Mouse (Mus musculus): ENCODE data around the gene Ltbp2. TPM values are rescaled to one million over a fixed set of nuclear protein-coding genes. Genes with fewer than 3 reads are reported as not detected.

Gene Ltbp2
- polyA plus RNA-seq, 1 experiment from 2014 or later, result 0.10 TPM

DNA sequence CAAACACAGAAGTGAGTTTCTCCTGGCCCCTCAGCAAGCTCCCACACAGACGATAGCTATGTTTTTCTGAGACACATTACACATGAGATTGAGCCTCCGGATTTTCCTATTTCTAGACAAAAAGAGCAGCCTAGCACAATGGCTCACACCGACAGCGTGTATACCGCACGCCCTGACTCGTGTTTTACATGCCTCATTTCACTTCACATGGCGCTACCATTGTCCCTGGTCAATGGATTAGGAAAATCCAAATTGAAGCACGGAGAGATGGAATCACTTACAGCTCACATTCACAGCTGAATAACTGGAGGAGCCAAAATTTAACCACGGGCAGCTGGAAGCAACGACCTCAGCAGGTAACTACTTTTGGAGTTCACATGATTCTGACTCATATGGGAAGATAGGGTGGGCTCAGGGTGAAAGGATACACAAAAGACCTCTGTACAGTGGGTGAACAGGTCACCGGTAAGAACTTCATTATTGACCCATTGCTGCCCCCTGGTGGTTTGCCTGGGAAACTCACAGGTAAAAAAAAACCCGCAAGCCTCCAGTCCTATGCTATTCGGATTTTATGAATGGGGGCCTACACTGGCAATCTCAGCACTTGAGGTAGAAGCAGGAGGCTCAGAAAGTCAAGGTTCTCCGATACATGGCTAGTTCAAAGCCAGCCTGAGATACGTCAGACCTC is 121.2 kb downstream of the Ltbp2 start:
- Histone ChIP-seq H3K27ac (no peak overlapping the region), H3K4me3 (replicated peaks) (no peak overlapping the region), H3K9ac (no peak overlapping the region), H3K36me3 (peaks cover 35% of the 10 kb centered on the region), H3K9me3 (replicated peaks) (no peaks in the 10 kb centered on the region), H3K27me3 (no peaks in the 10 kb centered on the region), H3K4me1 (replicated peaks) (0 out of 2 replicates have a peak, but pooled peaks cover 3% of the 10 kb centered on the region), H3K4me2 (no peak overlapping the region)
- DNase-seq (peak; percentile 44), ATAC-seq (ENCODE audit: low read depth) (no peak)
- 60% methylated on average over 16 of the region's 16 CpGs for WGBS (ENCODE audit: insufficient replicate concordance)

DNA sequence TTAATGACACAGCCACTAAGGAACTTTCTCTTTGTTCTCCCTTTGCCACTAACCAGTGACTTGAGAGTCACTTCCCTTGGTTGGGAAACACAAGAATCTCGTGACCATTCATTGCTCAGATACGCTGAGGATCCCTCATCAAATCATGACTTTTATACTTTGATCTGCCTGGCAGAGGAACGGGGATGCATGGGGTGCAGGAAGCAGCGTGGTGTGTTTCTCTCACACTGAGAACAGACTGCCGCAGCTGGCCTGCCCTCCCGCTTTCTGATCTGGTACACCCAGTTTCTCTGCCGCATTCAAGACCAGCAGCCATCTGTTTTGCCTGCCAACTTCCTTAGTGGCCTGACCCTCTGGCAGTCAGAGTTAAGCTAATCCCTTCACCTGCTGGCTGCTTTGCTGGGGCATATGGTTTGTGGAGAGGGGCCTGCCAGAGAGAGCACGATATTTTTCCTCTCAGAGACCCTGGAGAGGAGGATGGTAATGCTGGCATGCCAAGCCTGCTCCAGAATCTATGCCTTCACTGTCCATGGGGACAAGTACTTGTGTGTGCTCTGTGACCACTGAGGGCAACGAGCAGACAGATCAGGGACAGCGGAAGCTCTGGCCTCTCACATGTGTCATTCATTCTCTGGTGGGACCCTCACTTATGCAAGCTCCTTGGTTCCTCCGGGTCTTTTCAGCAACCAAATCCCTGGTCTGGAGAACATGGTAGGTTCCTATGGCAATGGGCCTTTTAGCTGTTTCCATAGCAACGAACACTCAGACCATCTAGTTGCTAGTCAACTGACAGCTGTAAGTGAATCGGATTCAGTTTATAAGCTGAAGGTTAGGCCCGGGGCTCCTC is 124.0 kb downstream of the Ltbp2 start:
- WGBS (ENCODE audit: insufficient replicate concordance), result 47% methylated on average over 14 of the region's 14 CpGs
- ATAC-seq (ENCODE audit: low read depth), result no peak
- no peak overlapping the region for H3K27ac ChIP-seq

GRCm38 (mm10) chr12:84750661-84751060 is 125.7 kb downstream of the Ltbp2 start:
- DNase-seq (no peak), ATAC-seq (ENCODE audit: low read depth) (no peak)
- no peak overlapping the region for H3K4me2 ChIP-seq
- no peak overlapping the region for H3K9ac ChIP-seq
- WGBS (ENCODE audit: insufficient replicate concordance), result 43% methylated on average over 14 of the region's 14 CpGs
- H3K27me3 ChIP-seq, result no peaks in the 10 kb centered on the region; the same call in 1 of the 2 replicates
- H3K36me3 ChIP-seq, result peaks cover 2% of the 10 kb centered on the region; the same call in 1 of the 2 replicates
- no peak overlapping the region for H3K4me3 ChIP-seq (replicated peaks)
- H3K27ac ChIP-seq, result no peak overlapping the region
- no peaks in the 10 kb centered on the region for H3K9me3 ChIP-seq (replicated peaks)
- no peaks in the 10 kb centered on the region for H3K4me1 ChIP-seq (replicated peaks)

More for the DNA sequence above, 124.0 kb downstream of the Ltbp2 start:
- no peak overlapping the region for H3K4me2 ChIP-seq
- H3K36me3 ChIP-seq, result peaks cover 19% of the 10 kb centered on the region
- H3K9ac ChIP-seq, result no peak overlapping the region
- no peaks in the 10 kb centered on the region for H3K9me3 ChIP-seq (replicated peaks)
- no peaks in the 10 kb centered on the region; the same call in 1 of the 2 replicates for H3K27me3 ChIP-seq
- DNase-seq, result no peak
- H3K4me1 ChIP-seq (replicated peaks), result no peaks in the 10 kb centered on the region
- H3K4me3 ChIP-seq (replicated peaks), result no peak overlapping the region

DNA sequence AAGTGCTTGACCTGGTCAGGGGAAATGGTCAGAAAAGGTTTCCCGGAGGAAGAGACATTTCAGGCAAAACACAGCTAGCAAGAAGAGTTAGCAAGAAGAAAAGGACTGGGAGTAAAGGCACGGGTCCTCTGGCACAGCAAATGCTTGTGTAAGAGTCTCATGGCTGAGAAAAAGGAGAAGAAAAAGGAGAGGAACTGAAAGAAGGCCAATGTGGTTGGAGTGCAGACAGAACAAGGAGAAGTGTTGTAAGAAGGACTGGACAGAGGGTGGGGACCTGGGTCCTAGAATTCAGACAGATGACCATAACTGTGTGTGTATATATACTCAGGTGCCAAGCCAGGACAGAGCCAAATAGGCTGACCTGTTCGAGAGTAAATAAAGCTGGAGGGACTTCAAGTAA is 128.2 kb downstream of the Ltbp2 start:
- WGBS (ENCODE audit: insufficient replicate concordance), result 31% methylated on average over 3 of the region's 3 CpGs

DNA sequence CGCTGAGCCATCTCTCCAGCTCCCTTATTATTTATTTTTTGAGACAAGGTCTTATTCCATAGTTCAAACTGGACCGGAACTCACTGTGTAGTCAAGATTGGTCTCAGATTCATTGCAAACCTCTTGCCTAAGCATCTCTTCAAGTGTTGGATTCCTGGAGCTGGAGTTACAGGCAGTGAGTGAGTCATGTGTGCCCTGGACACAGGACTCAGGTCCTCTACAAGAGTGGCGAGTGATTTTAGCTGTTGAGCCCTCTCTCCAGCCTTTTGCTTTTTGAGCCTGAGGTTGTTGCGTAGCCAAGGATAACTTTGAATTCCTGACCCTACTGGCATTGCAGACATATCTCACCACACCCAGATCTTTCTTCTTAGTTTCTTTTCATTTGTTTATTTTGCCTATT is 130.6 kb downstream of the Ltbp2 start:
- no peaks in the 10 kb centered on the region for H3K9me3 ChIP-seq (replicated peaks)
- WGBS (ENCODE audit: insufficient replicate concordance), result 65% methylated on average over 4 of the region's 4 CpGs
- H3K9ac ChIP-seq, result no peak overlapping the region
- no peak overlapping the region for H3K4me3 ChIP-seq (replicated peaks)
- H3K36me3 ChIP-seq, result no peaks in the 10 kb centered on the region
- no peak for ATAC-seq (ENCODE audit: low read depth)
- no peak overlapping the region for H3K27ac ChIP-seq
- H3K4me2 ChIP-seq, result no peak overlapping the region
- no peaks in the 10 kb centered on the region for H3K4me1 ChIP-seq (replicated peaks)
- no peaks in the 10 kb centered on the region; the same call in 1 of the 2 replicates for H3K27me3 ChIP-seq
- DNase-seq, result no peak

More for the DNA sequence above, 128.2 kb downstream of the Ltbp2 start:
- ATAC-seq (ENCODE audit: low read depth) (no peak), DNase-seq (no peak)
- H3K4me1 ChIP-seq (replicated peaks), result no peaks in the 10 kb centered on the region
- no peak overlapping the region for H3K9ac ChIP-seq
- no peaks in the 10 kb centered on the region for H3K9me3 ChIP-seq (replicated peaks)
- no peaks in the 10 kb centered on the region for H3K36me3 ChIP-seq
- H3K27ac ChIP-seq, result no peak overlapping the region; the same call in 1 of the 2 replicates
- no peak overlapping the region for H3K4me2 ChIP-seq
- no peak overlapping the region for H3K4me3 ChIP-seq (replicated peaks)
- H3K27me3 ChIP-seq, result no peaks in the 10 kb centered on the region; the same call in 1 of the 2 replicates

DNA sequence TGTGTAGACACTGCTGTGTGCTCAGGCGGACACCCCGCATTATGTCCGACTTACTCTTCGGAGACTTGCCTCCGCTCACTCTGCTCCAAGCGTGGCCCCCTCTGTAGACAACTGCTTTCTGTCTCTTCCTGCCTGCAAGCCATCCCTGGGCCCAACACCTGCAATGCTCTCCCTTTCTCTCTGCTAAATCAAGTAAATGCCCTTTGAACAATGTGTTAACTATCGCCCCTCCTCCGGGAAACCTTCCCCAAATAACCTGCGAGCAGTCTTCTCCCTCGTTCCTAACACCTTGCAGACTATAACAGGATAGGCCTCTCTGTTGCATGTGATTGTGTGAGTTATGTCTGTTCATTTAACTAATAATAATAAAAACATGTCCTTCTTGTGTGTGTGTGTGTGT is 132.8 kb downstream of the Ltbp2 start:
- ATAC-seq (ENCODE audit: low read depth), result no peak
- Histone ChIP-seq H3K36me3 (no peaks in the 10 kb centered on the region), H3K9me3 (replicated peaks) (no peaks in the 10 kb centered on the region), H3K4me1 (replicated peaks) (no peaks in the 10 kb centered on the region), H3K4me3 (replicated peaks) (no peak overlapping the region), H3K4me2 (no peak overlapping the region), H3K9ac (no peak overlapping the region), H3K27ac (no peak overlapping the region), H3K27me3 (no peaks in the 10 kb centered on the region; the same call in 1 of the 2 replicates)
- 80% methylated on average over 10 of the region's 10 CpGs for WGBS (ENCODE audit: insufficient replicate concordance)
- no peak for DNase-seq

- Histone ChIP-seq H3K27ac (no peak overlapping the region), H3K9ac (no peak overlapping the region), H3K9me3 (replicated peaks) (no peaks in the 10 kb centered on the region), H3K4me2 (no peak overlapping the region), H3K27me3 (no peaks in the 10 kb centered on the region), H3K36me3 (no peaks in the 10 kb centered on the region), H3K4me1 (replicated peaks) (no peaks in the 10 kb centered on the region), H3K4me3 (replicated peaks) (no peak overlapping the region)
- WGBS (ENCODE audit: insufficient replicate concordance), result 53% methylated on average over 13 of the region's 13 CpGs
- no peak for ATAC-seq (ENCODE audit: low read depth)
- DNase-seq, result no peak
These were observed 143.0 kb downstream of the Ltbp2 start for GRCm38 (mm10) chr12:84733366-84733765.

Other genes with a start within 250 kb of the Ltbp2 start
- not detected in 2 replicates for gene Vrtn, start 235.5 kb downstream of the Ltbp2 start, polyA plus RNA-seq (2015; fragmentation: Nextera tagmentation; extraction: Ambion mirVana)
- 0.05 TPM in 1 of 2 replicates, not detected in the other for gene Syndig1l, start 177.7 kb downstream of the Ltbp2 start, polyA plus RNA-seq (2015; fragmentation: Nextera tagmentation; extraction: Ambion mirVana)
- 23.5 and 24.5 TPM in 2 replicates for gene Npc2, start 103.4 kb downstream of the Ltbp2 start, polyA plus RNA-seq (2015; fragmentation: Nextera tagmentation; extraction: Ambion mirVana)
- 105 and 111 TPM in 2 replicates for gene Isca2, start 103.3 kb downstream of the Ltbp2 start, polyA plus RNA-seq (2015; fragmentation: Nextera tagmentation; extraction: Ambion mirVana)
- 132 and 134 TPM in 2 replicates for gene Fcf1, start 94.4 kb upstream of the Ltbp2 start, polyA plus RNA-seq (2015; fragmentation: Nextera tagmentation; extraction: Ambion mirVana)
- 13.3 and 16.9 TPM in 2 replicates for gene Arel1, start 94.4 kb upstream of the Ltbp2 start, polyA plus RNA-seq (2015; fragmentation: Nextera tagmentation; extraction: Ambion mirVana)
- gene Ylpm1, start 119.8 kb upstream of the Ltbp2 start, polyA plus RNA-seq (2015; fragmentation: Nextera tagmentation; extraction: Ambion mirVana), result 9.2 TPM in 2 replicates
- 3.0 and 3.1 TPM in 2 replicates for gene Prox2, start 234.2 kb upstream of the Ltbp2 start, polyA plus RNA-seq (2015; fragmentation: Nextera tagmentation; extraction: Ambion mirVana)
- gene Dlst, start 234.3 kb upstream of the Ltbp2 start, polyA plus RNA-seq (2015; fragmentation: Nextera tagmentation; extraction: Ambion mirVana), result 80.7 and 93.4 TPM in 2 replicates